Mouse (Mus musculus): ENCODE data around the gene Pou3f3. TPM values are rescaled to one million over a fixed set of nuclear protein-coding genes. Genes with fewer than 3 reads are reported as not detected.

Pou3f3 gene
- total and polyA plus RNA-seq, 3 experiments, result not detected

- Histone ChIP-seq H3K4me3 (ENCODE audit: control insufficient read depth in 1 of 2, insufficient read depth in 1 of 2, low read depth in 2 of 2, low read length in 2 of 2) (no peak overlapping the region), H3K9me3 (replicated peaks; ENCODE audit: insufficient read depth, low read length) (no peaks in the 10 kb centered on the region), H3K36me3 (ENCODE audit: control insufficient read depth in 1 of 2, insufficient read depth in 2 of 2, low read length in 2 of 2) (no peaks in the 10 kb centered on the region), H3K27ac (ENCODE audit: control insufficient read depth, low read depth, low read length) (no peak overlapping the region), H3K27me3 (ENCODE audit: control insufficient read depth in 1 of 2, insufficient read depth in 2 of 2, low read length in 2 of 2) (no peaks in the 10 kb centered on the region), H3K9ac (ENCODE audit: control insufficient read depth, low read depth, low read length, poor library complexity, severe bottlenecking) (no peak overlapping the region), H3K79me2 (ENCODE audit: control insufficient read depth, insufficient read depth, low read length, poor library complexity) (no peaks in the 10 kb centered on the region), H3K4me1 (ENCODE audit: control insufficient read depth in 1 of 2, insufficient read depth in 2 of 2, low read length in 2 of 2) (no peaks in the 10 kb centered on the region)
- no peak for TF ChIP-seq RCOR1 (IDR thresholded peaks at IDR 0.05; ENCODE audit: low read depth, low read length)
- no peak for TF ChIP-seq ZC3H11A (IDR thresholded peaks at IDR 0.05; ENCODE audit: low read depth, low read length)
- TF ChIP-seq ELF1 (IDR thresholded peaks at IDR 0.05; ENCODE audit: low read depth, low read length), result no peak
- DNase-seq (ENCODE audit: low read depth, low spot score), result no peak
Measured at GRCm38 (mm10) chr1:42724881-42725280, 29.3 kb downstream of the Pou3f3 start.

GRCm38 (mm10) chr1:42727161-42727560 is 31.6 kb downstream of the Pou3f3 start:
- no peaks in the 10 kb centered on the region for H3K27me3 ChIP-seq (ENCODE audit: control insufficient read depth in 1 of 2, insufficient read depth in 2 of 2, low read length in 2 of 2)
- no peak for DNase-seq (ENCODE audit: low read depth, low spot score)
- no peaks in the 10 kb centered on the region for H3K36me3 ChIP-seq (ENCODE audit: control insufficient read depth in 1 of 2, insufficient read depth in 2 of 2, low read length in 2 of 2)
- no peak overlapping the region for H3K9ac ChIP-seq (ENCODE audit: control insufficient read depth, low read depth, low read length, poor library complexity, severe bottlenecking)
- no peaks in the 10 kb centered on the region for H3K79me2 ChIP-seq (ENCODE audit: control insufficient read depth, insufficient read depth, low read length, poor library complexity)
- no peak overlapping the region for H3K4me3 ChIP-seq (ENCODE audit: control insufficient read depth in 1 of 2, insufficient read depth in 1 of 2, low read depth in 2 of 2, low read length in 2 of 2)
- H3K4me1 ChIP-seq (ENCODE audit: control insufficient read depth in 1 of 2, insufficient read depth in 2 of 2, low read length in 2 of 2), result no peaks in the 10 kb centered on the region
- H3K27ac ChIP-seq (ENCODE audit: control insufficient read depth, low read depth, low read length), result no peak overlapping the region
- TF ChIP-seq GATA1 (IDR thresholded peaks at IDR 0.05; ENCODE audit: low read depth, low read length) (no peak), TAL1 (IDR thresholded peaks at IDR 0.05; ENCODE audit: low read length) (no peak), EP300 (IDR thresholded peaks at IDR 0.05; ENCODE audit: low read depth in 1 of 2, low read length in 2 of 2) (no peak), POLR2AphosphoS2 (IDR thresholded peaks at IDR 0.05; ENCODE audit: low read length) (no peak), MAFK (IDR thresholded peaks at IDR 0.05; ENCODE audit: borderline replicate concordance, low read depth, low read length) (no peak), POLR2AphosphoS5 (IDR thresholded peaks at IDR 0.05; ENCODE audit: borderline replicate concordance, low read depth, low read length) (no peak), CHD1 (IDR thresholded peaks at IDR 0.05; ENCODE audit: low read depth, low read length) (no peak), TBP (IDR thresholded peaks at IDR 0.05; ENCODE audit: low read depth, low read length) (no peak), USF2 (IDR thresholded peaks at IDR 0.05; ENCODE audit: borderline replicate concordance in 1 of 2, insufficient read depth in 1 of 2, low read depth in 1 of 2, low read length in 2 of 2) (no peak), ZC3H11A (IDR thresholded peaks at IDR 0.05; ENCODE audit: low read depth, low read length) (no peak), NELFE (IDR thresholded peaks at IDR 0.05; ENCODE audit: low read depth, low read length) (no peak), MYC (IDR thresholded peaks at IDR 0.05; ENCODE audit: low read depth, low read length) (no peak), SIN3A (IDR thresholded peaks at IDR 0.05; ENCODE audit: low read length) (no peak)
- no peaks in the 10 kb centered on the region for H3K9me3 ChIP-seq (replicated peaks; ENCODE audit: insufficient read depth, low read length)

GRCm38 (mm10) chr1:42727676-42728075 is 32.1 kb downstream of the Pou3f3 start:
- Histone ChIP-seq H3K4me1 (ENCODE audit: control insufficient read depth in 1 of 2, insufficient read depth in 2 of 2, low read length in 2 of 2) (no peaks in the 10 kb centered on the region), H3K36me3 (ENCODE audit: control insufficient read depth in 1 of 2, insufficient read depth in 2 of 2, low read length in 2 of 2) (no peaks in the 10 kb centered on the region), H3K9me3 (replicated peaks; ENCODE audit: insufficient read depth, low read length) (no peaks in the 10 kb centered on the region), H3K27ac (ENCODE audit: control insufficient read depth, low read depth, low read length) (no peak overlapping the region), H3K9ac (ENCODE audit: control insufficient read depth, low read depth, low read length, poor library complexity, severe bottlenecking) (no peak overlapping the region), H3K27me3 (ENCODE audit: control insufficient read depth in 1 of 2, insufficient read depth in 2 of 2, low read length in 2 of 2) (no peaks in the 10 kb centered on the region), H3K79me2 (ENCODE audit: control insufficient read depth, insufficient read depth, low read length, poor library complexity) (no peaks in the 10 kb centered on the region), H3K4me3 (ENCODE audit: control insufficient read depth in 1 of 2, insufficient read depth in 1 of 2, low read depth in 2 of 2, low read length in 2 of 2) (no peak overlapping the region)
- no peak for DNase-seq (ENCODE audit: low read depth, low spot score)
- TF ChIP-seq TCF12 (IDR thresholded peaks at IDR 0.05; ENCODE audit: low read depth, low read length), result no peak
- TF ChIP-seq ELF1 (IDR thresholded peaks at IDR 0.05; ENCODE audit: low read depth, low read length), result no peak
- no peak for TF ChIP-seq MAX (IDR thresholded peaks at IDR 0.05; ENCODE audit: low read length)
- no peak for TF ChIP-seq GABPA (IDR thresholded peaks at IDR 0.05; ENCODE audit: low read depth, low read length)
- TF ChIP-seq ETS1 (IDR thresholded peaks at IDR 0.05; ENCODE audit: low read depth, low read length), result no peak
- no peak for TF ChIP-seq POLR2AphosphoS2 (IDR thresholded peaks at IDR 0.05; ENCODE audit: low read length)
- no peak for TF ChIP-seq CHD2 (IDR thresholded peaks at IDR 0.05; ENCODE audit: low read length)
- TF ChIP-seq ZKSCAN1 (IDR thresholded peaks at IDR 0.05; ENCODE audit: low read depth, low read length), result no peak
- TF ChIP-seq GATA1 (IDR thresholded peaks at IDR 0.05; ENCODE audit: low read depth, low read length), result no peak
- TF ChIP-seq TAL1 (IDR thresholded peaks at IDR 0.05; ENCODE audit: low read length), result no peak
- TF ChIP-seq POLR2A (IDR thresholded peaks at IDR 0.05; ENCODE audit: control insufficient read depth in 1 of 2, insufficient read depth in 1 of 2, low read depth in 1 of 2, low read length in 2 of 2, poor library complexity in 1 of 2), result no peak
- TF ChIP-seq EP300 (IDR thresholded peaks at IDR 0.05; ENCODE audit: low read depth in 1 of 2, low read length in 2 of 2), result no peak
- TF ChIP-seq NRF1 (IDR thresholded peaks at IDR 0.05; ENCODE audit: insufficient read depth, low read depth, low read length, poor library complexity, severe bottlenecking), result no peak
- TF ChIP-seq MEF2A (IDR thresholded peaks at IDR 0.05; ENCODE audit: extremely low read depth, insufficient replicate concordance, low read depth, low read length, poor library complexity, severe bottlenecking), result no peak
- TF ChIP-seq RCOR1 (IDR thresholded peaks at IDR 0.05; ENCODE audit: low read depth, low read length), result no peak
- no peak for TF ChIP-seq UBTF (IDR thresholded peaks at IDR 0.05; ENCODE audit: borderline replicate concordance, insufficient read depth, low read depth, low read length)
- TF ChIP-seq CHD1 (IDR thresholded peaks at IDR 0.05; ENCODE audit: low read depth, low read length), result no peak
